Mouse (Mus musculus) liver, adult 2 months (tissue): ENCODE measurements around the gene Pknox2.

Source experiments
- CTCF ChIP-seq: fragments of 200-500 bp; IDR thresholded peaks from 2 replicates; pipeline ENCODE4 v1.5.1; 2011; ENCODE audit warnings: low read depth, low read length, control low read depth
- POLR2A ChIP-seq: fragments of 200-500 bp; IDR thresholded peaks from 2 replicates; pipeline ENCODE4 v1.6.1; 2011; ENCODE audit warnings: low read length, control low read depth; ENCODE audit not compliant: insufficient read depth; ENCODE audit errors: extremely low read depth

GRCm38 (mm10) chr9:37177551-37177950, 30.3 kb upstream of the Pknox2 start:
- no peak for TF ChIP-seq CTCF
- no peak for TF ChIP-seq POLR2A
